In genomic region chr11:12032831-12033230, GRCm38 (mm10) we compare ENCODE assay signal across 9 mouse cellular contexts. TPM values are rescaled to one million over a fixed set of nuclear protein-coding genes. Genes with fewer than 3 reads are reported as not detected.
A peak's percentile ranks its signal among the peaks of the same experiment; 100 is the strongest.
DNase-seq lines count a peak whose midpoint lies in the region; ATAC-seq and TF ChIP-seq lines count a peak whose summit lies in the region.
"Had no signal": no experiment of that assay in that cellular context is flagged by ENCODE, and none has a peak within 500 bp of the region (broad histone marks: within the 10 kb centered on the region; RNA-seq: fewer than 3 reads in every experiment).

No protein-coding gene starts in this region.

- H3K4me3 ChIP-seq in embryonic facial prominence, embryonic 11.5 days (ENCODE audit: low read depth, low read length), result peak overlapping the region; percentile 20
- peak overlapping the region; percentile 79 for H3K4me3 ChIP-seq in heart, postnatal 0 days (ENCODE audit: low read depth, low read length)
- 0 out of 2 replicates have a peak overlapping the region, but pooled peaks have one; percentile 12 for H3K4me3 ChIP-seq in liver, embryonic 15.5 days (replicated peaks)

- no peaks in the 10 kb centered on the region for H3K4me1 ChIP-seq in embryonic facial prominence, embryonic 11.5 days (ENCODE audit: control insufficient read depth, insufficient read depth, low read length)
- H3K4me1 ChIP-seq in heart, postnatal 0 days (ENCODE audit: control insufficient read depth, insufficient read depth), result no peaks in the 10 kb centered on the region; the same call in none of the 2 replicates
- H3K4me1 ChIP-seq in liver, embryonic 15.5 days (replicated peaks), result peaks cover 31% of the 10 kb centered on the region

- DNase-seq in gastrocnemius, postnatal 25 days, result peak; percentile 31
- DNase-seq in gastrocnemius, postnatal 4 days (ENCODE audit: low spot score in 2 of 2), result no peak
- DNase-seq in embryonic facial prominence, embryonic 11.5 days (ENCODE audit: low spot score), result no peak
- DNase-seq in heart, postnatal 0 days (ENCODE audit: low spot score), result no peak
- no peak for DNase-seq in urinary bladder, postnatal 14 days (ENCODE audit: low spot score)
- DNase-seq in cerebellum, adult 11 months, result no peak
- DNase-seq in layer of hippocampus, adult 18-20 months (ENCODE audit: low spot score in 2 of 2), result no peak
- DNase-seq: gastrocnemius, postnatal 36 days had no signal

- 32% methylated on average over 5 of the region's 5 CpGs for WGBS in embryonic facial prominence, embryonic 11.5 days
- 28% methylated on average over 5 of the region's 5 CpGs for WGBS in heart, postnatal 0 days
- WGBS in liver, embryonic 15.5 days (ENCODE audit: insufficient replicate concordance), result 23% methylated on average over 5 of the region's 5 CpGs

- 0 out of 2 replicates have a peak overlapping the region, but pooled peaks have one; percentile 35 for H3K9ac ChIP-seq in embryonic facial prominence, embryonic 11.5 days (replicated peaks; ENCODE audit: low read length)
- H3K9ac ChIP-seq in heart, postnatal 0 days (replicated peaks; ENCODE audit: low read depth, low read length), result peak overlapping the region; percentile 42; the same call in 1 of the 2 replicates
- no peak overlapping the region for H3K9ac ChIP-seq in liver, embryonic 15.5 days

- TF ChIP-seq EP300 in heart, postnatal 0 days (IDR thresholded peaks at IDR 0.05; ENCODE audit: low read depth), result no peak

- H3K27me3 ChIP-seq in embryonic facial prominence, embryonic 11.5 days (ENCODE audit: control insufficient read depth, insufficient read depth, low read length), result peaks cover 55% of the 10 kb centered on the region
- peaks cover 92% of the 10 kb centered on the region for H3K27me3 ChIP-seq in heart, postnatal 0 days (ENCODE audit: control insufficient read depth, insufficient read depth, low read length)
- H3K27me3 ChIP-seq in liver, embryonic 15.5 days, result peaks cover 90% of the 10 kb centered on the region

- 0 out of 2 replicates have a peak, but pooled peaks have one; percentile 1 for TF ChIP-seq CTCF in heart, postnatal 0 days (IDR thresholded peaks at IDR 0.05; ENCODE audit: low read depth)

- peak overlapping the region; percentile 37 for H3K4me2 ChIP-seq in embryonic facial prominence, embryonic 11.5 days (ENCODE audit: low read depth, low read length)
- peak overlapping the region; percentile 71 for H3K4me2 ChIP-seq in heart, postnatal 0 days (ENCODE audit: low read depth, low read length)
- peak overlapping the region; percentile 50 for H3K4me2 ChIP-seq in liver, embryonic 15.5 days

- H3K27ac ChIP-seq in embryonic facial prominence, embryonic 11.5 days (replicated peaks; ENCODE audit: low read depth, low read length), result no peak overlapping the region; the same call in 1 of the 2 replicates
- peak overlapping the region; percentile 75 for H3K27ac ChIP-seq in heart, postnatal 0 days (ENCODE audit: low read depth)
- peak overlapping the region; percentile 33; the same call in 1 of the 2 replicates for H3K27ac ChIP-seq in liver, embryonic 15.5 days (replicated peaks)

- H3K36me3 ChIP-seq in embryonic facial prominence, embryonic 11.5 days (replicated peaks; ENCODE audit: control insufficient read depth, insufficient read depth, low read depth, low read length), result no peaks in the 10 kb centered on the region; the same call in 1 of the 2 replicates
- H3K36me3 ChIP-seq in heart, postnatal 0 days (replicated peaks; ENCODE audit: control insufficient read depth, insufficient read depth, low read length), result 0 out of 2 replicates have a peak, but pooled peaks cover 6% of the 10 kb centered on the region
- H3K36me3 ChIP-seq in liver, embryonic 15.5 days (replicated peaks), result 0 out of 2 replicates have a peak, but pooled peaks cover 4% of the 10 kb centered on the region

- ATAC-seq in embryonic facial prominence, embryonic 11.5 days (replicated peaks; ENCODE audit: insufficient number of reproducible peaks, low FRiP score, low TSS enrichment, low read depth), result no peak
- ATAC-seq in heart, postnatal 0 days (ENCODE audit: insufficient read depth, low read depth), result peak; percentile 22
- ATAC-seq in liver, embryonic 15.5 days (ENCODE audit: insufficient read depth), result no peak

- peaks cover 6% of the 10 kb centered on the region for H3K9me3 ChIP-seq in embryonic facial prominence, embryonic 11.5 days (replicated peaks; ENCODE audit: control insufficient read depth, low read length)
- H3K9me3 ChIP-seq in heart, postnatal 0 days (replicated peaks; ENCODE audit: control insufficient read depth, low read length), result no peaks in the 10 kb centered on the region
- H3K9me3 ChIP-seq in liver, embryonic 15.5 days (replicated peaks), result no peaks in the 10 kb centered on the region

RNA-seq across cellular contexts. Expression of gene Grb10, which starts 5.7 kb away (rescaled TPM):
- total RNA-seq in gastrocnemius, postnatal 25 days (2021), result 10 to 100 TPM; 68.6 to 78.9 TPM
- 100 to 1,000 TPM; 778 to 813 TPM for total RNA-seq in gastrocnemius, postnatal 4 days (2021)
- 228 and 230 TPM in 2 replicates for polyA plus RNA-seq in embryonic facial prominence, embryonic 11.5 days (2014; fragmentation: Nextera tagmentation; extraction: Ambion mirVana)
- 687 and 726 TPM in 2 replicates for total RNA-seq in heart, postnatal 0 days (2014; rRNA removed; ENCODE audit: low replicate concordance)
- 190 and 200 TPM in 2 replicates for polyA plus RNA-seq in heart, postnatal 0 days (2015; fragmentation: Nextera tagmentation; extraction: Ambion mirVana)
- 148 and 163 TPM in 2 replicates for polyA plus RNA-seq in liver, embryonic 15.5 days (2015; fragmentation: Nextera tagmentation; extraction: Ambion mirVana)
- total RNA-seq in layer of hippocampus, adult 18-20 months (2021), result 10 to 100 TPM; 27.5 to 30.9 TPM

Comparison
In these comparisons a context has a peak if more than half of its experiments do, and no peak if none do; other contexts are left out.
1. H3K4me3 ChIP-seq: peak in every context shown above with its lines; median percentile 79 in heart, postnatal 0 days; 20 in embryonic facial prominence, embryonic 11.5 days; 12 in liver, embryonic 15.5 days.